In genomic region chr13:96052755-96053154, GRCm38 (mm10) we compare ENCODE assay signal across 24 mouse cellular contexts. TPM values are rescaled to one million over a fixed set of nuclear protein-coding genes. Genes with fewer than 3 reads are reported as not detected.
"Had no signal": no experiment of that assay in that cellular context is flagged by ENCODE, and none has a peak within 500 bp of the region (broad histone marks: within the 10 kb centered on the region; RNA-seq: fewer than 3 reads in every experiment).

No protein-coding gene starts in this region.

- H3K9ac ChIP-seq: neural tube, embryonic 13.5 days; neural tube, embryonic 15.5 days; stomach, embryonic 15.5 days had no signal

- H3K27ac ChIP-seq: neural tube, embryonic 13.5 days; neural tube, embryonic 15.5 days; stomach, embryonic 15.5 days; stomach, postnatal 0 days had no signal

- H3K4me2 ChIP-seq: neural tube, embryonic 13.5 days; neural tube, embryonic 15.5 days; stomach, embryonic 15.5 days had no signal

- H3K36me3 ChIP-seq: neural tube, embryonic 13.5 days; stomach, embryonic 15.5 days had no signal

- H3K4me1 ChIP-seq: neural tube, embryonic 13.5 days; neural tube, embryonic 15.5 days; stomach, embryonic 15.5 days had no signal

- DNase-seq: retina, postnatal 1 day; right cerebral cortex, adult 18-20 months; right cerebral cortex, postnatal 14 days; right cerebral cortex, postnatal 25 days; right cerebral cortex, postnatal 4 days; spleen, adult 18-20 months; thymus, adult 18-20 months; thymus, adult 2 months; thymus, postnatal 14 days; thymus, postnatal 25 days; thymus, postnatal 36 days; thymus, postnatal 4 days had no signal

- H3K9me3 ChIP-seq: neural tube, embryonic 13.5 days; neural tube, embryonic 15.5 days; stomach, embryonic 15.5 days had no signal

- H3K27me3 ChIP-seq: neural tube, embryonic 13.5 days; neural tube, embryonic 15.5 days; stomach, embryonic 15.5 days had no signal

- H3K4me3 ChIP-seq: neural tube, embryonic 13.5 days; neural tube, embryonic 15.5 days; stomach, embryonic 15.5 days had no signal

RNA-seq across cellular contexts. Expression of gene Gm20075, which starts 28.4 kb away (rescaled TPM):
- polyA plus RNA-seq: small intestine, adult 2 months had no signal

RNA-seq across cellular contexts. Expression of gene Gm17190, which starts 29.1 kb away (rescaled TPM):
- total RNA-seq: neutrophil, adult 5-6 weeks had no signal
- polyA plus RNA-seq: small intestine, adult 2 months; spleen, adult 2 months; stomach, embryonic 14.5 days; stomach, embryonic 16.5 days; stomach, postnatal 0 days; testis, adult 2 months; thymus, adult 2 months; thymus, postnatal 0 days; urinary bladder, adult 2 months had no signal
